Mouse (Mus musculus) heart, embryonic 12.5 days (tissue): Measurements from ENCODE around the gene Aph1b. TPM values are rescaled to one million over a fixed set of nuclear protein-coding genes. Genes with fewer than 3 reads are reported as not detected.
"Not testable (repeated sequence)": the region's sequence is repeated elsewhere in the genome, so short reads cannot be mapped to it uniquely, and the experiment has no call there.

Source experiments
- ATAC-seq: fragments of 200-750 bp; cut with Nextera tagmentation; 2 replicates; pipeline ENCODE4 v1.8.0; 2017; ENCODE audit warnings: moderate TSS enrichment, moderate library complexity; ENCODE audit not compliant: insufficient number of reproducible peaks, low FRiP score
- H3K27ac ChIP-seq: fragments of 300-500 bp; sonication (generic); 2 replicates; pipeline ENCODE4 v1.5.1; 2016; ENCODE audit warnings: mild to moderate bottlenecking, moderate library complexity; ENCODE audit not compliant: poor library complexity, severe bottlenecking
- H3K27me3 ChIP-seq: fragments of 300-500 bp; sonication (generic); replicated peaks from 2 replicates; pipeline ENCODE4 v1.6.1; 2016; ENCODE audit warnings: mild to moderate bottlenecking, moderate library complexity
- H3K36me3 ChIP-seq: fragments of 300-500 bp; sonication (generic); 2 replicates; pipeline ENCODE4 v1.6.1; 2016; ENCODE audit warnings: mild to moderate bottlenecking, moderate library complexity
- H3K4me1 ChIP-seq: fragments of 300-500 bp; sonication (generic); replicated peaks from 2 replicates; pipeline ENCODE4 v1.6.1; 2016; ENCODE audit warnings: mild to moderate bottlenecking
- H3K4me2 ChIP-seq: fragments of 300-500 bp; sonication (generic); 2 replicates; pipeline ENCODE4 v1.6.1; 2016; ENCODE audit warnings: mild to moderate bottlenecking, moderate library complexity
- H3K4me3 ChIP-seq: fragments of 300-500 bp; sonication (generic); 2 replicates; pipeline ENCODE4 v1.5.1; 2016; ENCODE audit warnings: mild to moderate bottlenecking
- H3K9ac ChIP-seq: fragments of 300-500 bp; sonication (generic); 2 replicates; pipeline ENCODE4 v1.6.1; 2016; ENCODE audit warnings: mild to moderate bottlenecking, moderate library complexity
- H3K9me3 ChIP-seq: fragments of 300-500 bp; sonication (generic); replicated peaks from 2 replicates; pipeline ENCODE4 v1.6.1; 2016; ENCODE audit warnings: mild to moderate bottlenecking, moderate library complexity
- WGBS: fragments of 180-500 bp; shearing (Covaris S2); methylation state at CpG from one replicate; pipeline ENCODE4 v1.1.7; 2016; 5-methylcytosine and 5-hydroxymethylcytosine counted together
- polyA plus RNA-seq: library from polyadenylated mRNA; unstranded; fragments of >200 nt; fragmentation: Nextera tagmentation; extraction: Ambion mirVana; gene quantifications from 2 replicates; pipeline ENCODE4 v1.2.1, GENCODE M21; 2016

Aph1b gene
- polyA plus RNA-seq, 1 experiment from 2014 or later = 8.8 TPM

- peaks cover 13% of the 10 kb centered on the region for H3K4me1 ChIP-seq
- H3K4me2 ChIP-seq = peak overlapping the region; percentile 48
- no peak for ATAC-seq
- WGBS = 42% methylated on average over 12 of the region's 12 CpGs
- peaks cover 18% of the 10 kb centered on the region for H3K27me3 ChIP-seq
- no peak overlapping the region for H3K9ac ChIP-seq
- H3K27ac ChIP-seq = no peak overlapping the region
- no peaks in the 10 kb centered on the region for H3K9me3 ChIP-seq
- peak overlapping the region; percentile 16; the same call in 1 of the 2 replicates for H3K4me3 ChIP-seq
- H3K36me3 ChIP-seq = no peaks in the 10 kb centered on the region
Measured at GRCm38 (mm10) chr9:66801947-66802346, 6.7 kb upstream of the Aph1b start.

GRCm38 (mm10) chr9:66796739-66797138, 1.4 kb upstream of the Aph1b start, which contains the start of gene Gm10647:
Gene Gm10647, plus strand, starts transcription at chr9:66797039.
- Histone ChIP-seq H3K4me3 (peak within 1 kb of the TSS; percentile 70), H3K4me2 (peak within 1 kb of the TSS; percentile 87), H3K27ac (peak within 1 kb of the TSS; percentile 95; the same call in 1 of the 2 replicates), H3K36me3 (no peaks in the 10 kb centered on the region), H3K9ac (peak within 1 kb of the TSS; percentile 65; the same call in 1 of the 2 replicates), H3K27me3 (no peaks in the 10 kb centered on the region), H3K9me3 (no peaks in the 10 kb centered on the region), H3K4me1 (peaks cover 7% of the 10 kb centered on the region; the same call in 1 of the 2 replicates)
- ATAC-seq = no peak
- 78% methylated on average over 5 of the region's 5 CpGs for WGBS

- H3K4me2 ChIP-seq = peak overlapping the region; percentile 87
- peak; percentile 9 for ATAC-seq
- H3K4me3 ChIP-seq = peak overlapping the region; percentile 70
- H3K9me3 ChIP-seq = no peaks in the 10 kb centered on the region
- H3K27me3 ChIP-seq = no peaks in the 10 kb centered on the region
- peak overlapping the region; percentile 95 for H3K27ac ChIP-seq
- peaks cover 7% of the 10 kb centered on the region for H3K36me3 ChIP-seq
- 2% methylated on average over 43 of the region's 43 CpGs for WGBS
- H3K4me1 ChIP-seq = peaks cover 5% of the 10 kb centered on the region; the same call in 1 of the 2 replicates
- peak overlapping the region; percentile 78 for H3K9ac ChIP-seq
Measured at GRCm38 (mm10) chr9:66794629-66795463, 444 bp downstream of the Aph1b start.

- H3K9ac ChIP-seq = no peak overlapping the region
- no peaks in the 10 kb centered on the region for H3K4me1 ChIP-seq
- H3K27ac ChIP-seq = no peak overlapping the region
- H3K36me3 ChIP-seq = peaks cover 10% of the 10 kb centered on the region
- no peaks in the 10 kb centered on the region for H3K9me3 ChIP-seq
- 18% methylated on average over 2 of the region's 2 CpGs for WGBS
- no peak overlapping the region for H3K4me3 ChIP-seq
- no peak for ATAC-seq
- H3K27me3 ChIP-seq = no peaks in the 10 kb centered on the region
- no peak overlapping the region for H3K4me2 ChIP-seq
Measured at GRCm38 (mm10) chr9:66787821-66788220, 7.5 kb downstream of the Aph1b start.

- H3K4me3 ChIP-seq, H3K4me2 ChIP-seq, H3K27ac ChIP-seq, H3K36me3 ChIP-seq, H3K9ac ChIP-seq, H3K27me3 ChIP-seq, H3K4me1 ChIP-seq, ATAC-seq, H3K9me3 ChIP-seq: not testable (repeated sequence)
- WGBS = 83% methylated on average over 1 of the region's 3 CpGs
Measured at GRCm38 (mm10) chr9:66784552-66784951, 10.7 kb downstream of the Aph1b start.

GRCm38 (mm10) chr9:66770701-66771100, 24.6 kb downstream of the Aph1b start:
- no peaks in the 10 kb centered on the region for H3K27me3 ChIP-seq
- no peaks in the 10 kb centered on the region for H3K36me3 ChIP-seq
- no peak overlapping the region for H3K4me3 ChIP-seq
- H3K9me3 ChIP-seq = no peaks in the 10 kb centered on the region
- no peak for ATAC-seq
- no peaks in the 10 kb centered on the region for H3K4me1 ChIP-seq
- no peak overlapping the region for H3K9ac ChIP-seq
- no peak overlapping the region for H3K27ac ChIP-seq
- no peak overlapping the region for H3K4me2 ChIP-seq

- H3K4me3 ChIP-seq = no peak overlapping the region
- H3K9me3 ChIP-seq = no peaks in the 10 kb centered on the region
- no peak for ATAC-seq
- no peak overlapping the region for H3K27ac ChIP-seq
- H3K4me2 ChIP-seq = no peak overlapping the region
- no peaks in the 10 kb centered on the region for H3K27me3 ChIP-seq
- H3K4me1 ChIP-seq = no peaks in the 10 kb centered on the region
- H3K9ac ChIP-seq = no peak overlapping the region
- no peaks in the 10 kb centered on the region for H3K36me3 ChIP-seq
- 70% methylated on average over 3 of the region's 3 CpGs for WGBS
Measured at GRCm38 (mm10) chr9:66769275-66769674, 26.0 kb downstream of the Aph1b start.

- no peak overlapping the region for H3K9ac ChIP-seq
- no peaks in the 10 kb centered on the region for H3K36me3 ChIP-seq
- no peak overlapping the region for H3K4me2 ChIP-seq
- no peaks in the 10 kb centered on the region for H3K27me3 ChIP-seq
- WGBS = 76% methylated on average over 1 of the region's 1 CpGs
- no peaks in the 10 kb centered on the region for H3K4me1 ChIP-seq
- no peak overlapping the region for H3K27ac ChIP-seq
- no peak overlapping the region for H3K4me3 ChIP-seq
- no peaks in the 10 kb centered on the region for H3K9me3 ChIP-seq
- no peak for ATAC-seq
Measured at GRCm38 (mm10) chr9:66768721-66769120, 26.6 kb downstream of the Aph1b start.

- H3K36me3 ChIP-seq = no peaks in the 10 kb centered on the region
- ATAC-seq = no peak
- H3K9me3 ChIP-seq = no peaks in the 10 kb centered on the region
- no peak overlapping the region for H3K9ac ChIP-seq
- no peak overlapping the region for H3K27ac ChIP-seq
- no peak overlapping the region for H3K4me2 ChIP-seq
- H3K4me1 ChIP-seq = no peaks in the 10 kb centered on the region
- no peak overlapping the region for H3K4me3 ChIP-seq
- no peaks in the 10 kb centered on the region for H3K27me3 ChIP-seq
- 23% methylated on average over 1 of the region's 1 CpGs for WGBS
Measured at GRCm38 (mm10) chr9:66760991-66761390, 34.3 kb downstream of the Aph1b start.

GRCm38 (mm10) chr9:66752849-66753248, 42.4 kb downstream of the Aph1b start:
- no peaks in the 10 kb centered on the region for H3K36me3 ChIP-seq
- H3K9me3 ChIP-seq = no peaks in the 10 kb centered on the region
- peaks cover 7% of the 10 kb centered on the region; the same call in 1 of the 2 replicates for H3K4me1 ChIP-seq
- 75% methylated on average over 6 of the region's 6 CpGs for WGBS
- no peak overlapping the region for H3K4me2 ChIP-seq
- no peak for ATAC-seq
- no peak overlapping the region for H3K27ac ChIP-seq
- H3K27me3 ChIP-seq = no peaks in the 10 kb centered on the region
- H3K9ac ChIP-seq = no peak overlapping the region
- H3K4me3 ChIP-seq = no peak overlapping the region

- ATAC-seq = no peak
- Histone ChIP-seq H3K4me3 (0 out of 2 replicates have a peak overlapping the region, but pooled peaks have one; percentile 2), H3K9ac (no peak overlapping the region), H3K27me3 (0 out of 2 replicates have a peak, but pooled peaks cover 6% of the 10 kb centered on the region), H3K4me2 (peak overlapping the region; percentile 44), H3K4me1 (peaks cover 7% of the 10 kb centered on the region; the same call in 1 of the 2 replicates), H3K36me3 (no peaks in the 10 kb centered on the region), H3K9me3 (no peaks in the 10 kb centered on the region), H3K27ac (no peak overlapping the region)
- 55% methylated on average over 15 of the region's 15 CpGs for WGBS
Measured at GRCm38 (mm10) chr9:66748390-66748789, 46.9 kb downstream of the Aph1b start.
